Mouse (Mus musculus): Measurements from ENCODE around the gene Ttn. TPM values are rescaled to one million over a fixed set of nuclear protein-coding genes. Genes with fewer than 3 reads are reported as not detected.
"Not testable (repeated sequence)": the region's sequence is repeated elsewhere in the genome, so short reads cannot be mapped to it uniquely, and the experiment has no call there.

The Ttn gene
- 3.5 and 6.5 TPM in 2 replicates for polyA plus RNA-seq (2015; fragmentation: Nextera tagmentation; extraction: Ambion mirVana)

- Histone ChIP-seq H3K4me2 (ENCODE audit: low read depth, low read length) (no peak within 1 kb of the TSS), H3K9me3 (replicated peaks; ENCODE audit: control insufficient read depth, low read length) (no peaks in the 10 kb centered on the region), H3K9ac (ENCODE audit: low read depth, low read length) (no peak within 1 kb of the TSS), H3K27me3 (ENCODE audit: control insufficient read depth, insufficient read depth, low read depth, low read length) (no peaks in the 10 kb centered on the region), H3K4me1 (ENCODE audit: control insufficient read depth, low read depth, low read length) (no peaks in the 10 kb centered on the region), H3K36me3 (ENCODE audit: control insufficient read depth, insufficient read depth) (no peaks in the 10 kb centered on the region), H3K4me3 (ENCODE audit: low read depth, low read length) (no peak within 1 kb of the TSS), H3K27ac (ENCODE audit: low read length) (no peak within 1 kb of the TSS)
- no peak for ATAC-seq (ENCODE audit: low read depth)
- 60% methylated on average over 18 of the region's 18 CpGs for WGBS (ENCODE audit: insufficient replicate concordance)
Measured at GRCm38 (mm10) chr2:76982391-76983145, at the start of gene Ttn. Gene Ttn (minus strand): TSS chr2:76982547.

GRCm38 (mm10) chr2:77020649-77021048 is 38.3 kb upstream of the Ttn start:
- H3K9me3 ChIP-seq (replicated peaks; ENCODE audit: control insufficient read depth, low read length): no peaks in the 10 kb centered on the region
- H3K4me1 ChIP-seq (ENCODE audit: control insufficient read depth, low read depth, low read length): no peaks in the 10 kb centered on the region
- WGBS (ENCODE audit: insufficient replicate concordance): 52% methylated on average over 2 of the region's 2 CpGs
- no peaks in the 10 kb centered on the region for H3K27me3 ChIP-seq (ENCODE audit: control insufficient read depth, insufficient read depth, low read depth, low read length)
- H3K9ac ChIP-seq (ENCODE audit: low read depth, low read length): no peak overlapping the region
- H3K27ac ChIP-seq (ENCODE audit: low read length): no peak overlapping the region
- H3K4me2 ChIP-seq (ENCODE audit: low read depth, low read length): no peak overlapping the region
- no peak for ATAC-seq (ENCODE audit: low read depth)
- no peaks in the 10 kb centered on the region for H3K36me3 ChIP-seq (ENCODE audit: control insufficient read depth, insufficient read depth)
- H3K4me3 ChIP-seq (ENCODE audit: low read depth, low read length): no peak overlapping the region

GRCm38 (mm10) chr2:77017735-77018134 is 35.4 kb upstream of the Ttn start:
- H3K9me3 ChIP-seq (replicated peaks; ENCODE audit: control insufficient read depth, low read length): no peaks in the 10 kb centered on the region
- H3K4me1 ChIP-seq (ENCODE audit: control insufficient read depth, low read depth, low read length): no peaks in the 10 kb centered on the region
- ATAC-seq (ENCODE audit: low read depth): no peak
- no peak overlapping the region for H3K4me2 ChIP-seq (ENCODE audit: low read depth, low read length)
- WGBS (ENCODE audit: insufficient replicate concordance): 50% methylated on average over 4 of the region's 4 CpGs
- no peak overlapping the region for H3K9ac ChIP-seq (ENCODE audit: low read depth, low read length)
- H3K27me3 ChIP-seq (ENCODE audit: control insufficient read depth, insufficient read depth, low read depth, low read length): no peaks in the 10 kb centered on the region
- H3K36me3 ChIP-seq (ENCODE audit: control insufficient read depth, insufficient read depth): no peaks in the 10 kb centered on the region
- H3K4me3 ChIP-seq (ENCODE audit: low read depth, low read length): no peak overlapping the region
- no peak overlapping the region for H3K27ac ChIP-seq (ENCODE audit: low read length)

GRCm38 (mm10) chr2:77013449-77013848 is 31.1 kb upstream of the Ttn start:
- not testable (repeated sequence) for H3K9ac ChIP-seq (ENCODE audit: low read depth, low read length); H3K4me3 ChIP-seq (ENCODE audit: low read depth, low read length); H3K9me3 ChIP-seq (replicated peaks; ENCODE audit: control insufficient read depth, low read length); ATAC-seq (ENCODE audit: low read depth); H3K36me3 ChIP-seq (ENCODE audit: control insufficient read depth, insufficient read depth); H3K4me1 ChIP-seq (ENCODE audit: control insufficient read depth, low read depth, low read length); H3K27ac ChIP-seq (ENCODE audit: low read length); H3K27me3 ChIP-seq (ENCODE audit: control insufficient read depth, insufficient read depth, low read depth, low read length); H3K4me2 ChIP-seq (ENCODE audit: low read depth, low read length)
- 59% methylated on average over 6 of the region's 6 CpGs for WGBS (ENCODE audit: insufficient replicate concordance)

- Histone ChIP-seq H3K27me3 (ENCODE audit: control insufficient read depth, insufficient read depth, low read depth, low read length) (no peaks in the 10 kb centered on the region), H3K27ac (ENCODE audit: low read length) (no peak overlapping the region), H3K36me3 (ENCODE audit: control insufficient read depth, insufficient read depth) (no peaks in the 10 kb centered on the region), H3K4me2 (ENCODE audit: low read depth, low read length) (no peak overlapping the region), H3K4me3 (ENCODE audit: low read depth, low read length) (no peak overlapping the region), H3K9ac (ENCODE audit: low read depth, low read length) (no peak overlapping the region), H3K9me3 (replicated peaks; ENCODE audit: control insufficient read depth, low read length) (no peaks in the 10 kb centered on the region), H3K4me1 (ENCODE audit: control insufficient read depth, low read depth, low read length) (no peaks in the 10 kb centered on the region)
- ATAC-seq (ENCODE audit: low read depth): no peak
- WGBS (ENCODE audit: insufficient replicate concordance): 61% methylated on average over 5 of the region's 5 CpGs
Measured at GRCm38 (mm10) chr2:77011981-77012380, 29.6 kb upstream of the Ttn start.

- Histone ChIP-seq H3K36me3 (ENCODE audit: control insufficient read depth, insufficient read depth) (no peaks in the 10 kb centered on the region), H3K4me1 (ENCODE audit: control insufficient read depth, low read depth, low read length) (no peaks in the 10 kb centered on the region), H3K9me3 (replicated peaks; ENCODE audit: control insufficient read depth, low read length) (no peaks in the 10 kb centered on the region), H3K27me3 (ENCODE audit: control insufficient read depth, insufficient read depth, low read depth, low read length) (no peaks in the 10 kb centered on the region), H3K4me2 (ENCODE audit: low read depth, low read length) (no peak overlapping the region), H3K27ac (ENCODE audit: low read length) (no peak overlapping the region), H3K9ac (ENCODE audit: low read depth, low read length) (no peak overlapping the region), H3K4me3 (ENCODE audit: low read depth, low read length) (no peak overlapping the region)
- ATAC-seq (ENCODE audit: low read depth): no peak
- whole genome bisulfite sequencing (ENCODE audit: insufficient replicate concordance): 59% methylated on average over 7 of the region's 7 CpGs
Measured at GRCm38 (mm10) chr2:77007015-77007414, 24.7 kb upstream of the Ttn start.

GRCm38 (mm10) chr2:77003148-77003547 is 20.8 kb upstream of the Ttn start:
- no peak overlapping the region for H3K4me3 ChIP-seq (ENCODE audit: low read depth, low read length)
- no peaks in the 10 kb centered on the region for H3K36me3 ChIP-seq (ENCODE audit: control insufficient read depth, insufficient read depth)
- no peak overlapping the region for H3K9ac ChIP-seq (ENCODE audit: low read depth, low read length)
- H3K4me1 ChIP-seq (ENCODE audit: control insufficient read depth, low read depth, low read length): no peaks in the 10 kb centered on the region
- ATAC-seq (ENCODE audit: low read depth): no peak
- H3K4me2 ChIP-seq (ENCODE audit: low read depth, low read length): no peak overlapping the region
- H3K9me3 ChIP-seq (replicated peaks; ENCODE audit: control insufficient read depth, low read length): no peaks in the 10 kb centered on the region
- no peaks in the 10 kb centered on the region for H3K27me3 ChIP-seq (ENCODE audit: control insufficient read depth, insufficient read depth, low read depth, low read length)
- H3K27ac ChIP-seq (ENCODE audit: low read length): no peak overlapping the region
- WGBS (ENCODE audit: insufficient replicate concordance): 47% methylated on average over 2 of the region's 2 CpGs

- Histone ChIP-seq H3K27ac (ENCODE audit: low read length) (no peak overlapping the region), H3K9ac (ENCODE audit: low read depth, low read length) (no peak overlapping the region), H3K4me1 (ENCODE audit: control insufficient read depth, low read depth, low read length) (no peaks in the 10 kb centered on the region), H3K4me3 (ENCODE audit: low read depth, low read length) (no peak overlapping the region), H3K4me2 (ENCODE audit: low read depth, low read length) (no peak overlapping the region), H3K9me3 (replicated peaks; ENCODE audit: control insufficient read depth, low read length) (no peaks in the 10 kb centered on the region), H3K27me3 (ENCODE audit: control insufficient read depth, insufficient read depth, low read depth, low read length) (no peaks in the 10 kb centered on the region), H3K36me3 (ENCODE audit: control insufficient read depth, insufficient read depth) (no peaks in the 10 kb centered on the region)
- ATAC-seq (ENCODE audit: low read depth): no peak
- 50% methylated on average over 5 of the region's 5 CpGs for WGBS (ENCODE audit: insufficient replicate concordance)
Measured at GRCm38 (mm10) chr2:76998351-76998750, 16.0 kb upstream of the Ttn start.

- Histone ChIP-seq H3K4me1 (ENCODE audit: control insufficient read depth, low read depth, low read length) (no peaks in the 10 kb centered on the region), H3K27me3 (ENCODE audit: control insufficient read depth, insufficient read depth, low read depth, low read length) (no peaks in the 10 kb centered on the region), H3K4me3 (ENCODE audit: low read depth, low read length) (no peak overlapping the region), H3K9ac (ENCODE audit: low read depth, low read length) (no peak overlapping the region), H3K4me2 (ENCODE audit: low read depth, low read length) (no peak overlapping the region), H3K36me3 (ENCODE audit: control insufficient read depth, insufficient read depth) (no peaks in the 10 kb centered on the region), H3K27ac (ENCODE audit: low read length) (no peak overlapping the region), H3K9me3 (replicated peaks; ENCODE audit: control insufficient read depth, low read length) (no peaks in the 10 kb centered on the region)
- no peak for ATAC-seq (ENCODE audit: low read depth)
- WGBS (ENCODE audit: insufficient replicate concordance): 53% methylated on average over 5 of the region's 5 CpGs
Measured at GRCm38 (mm10) chr2:76992493-76993201, 10.3 kb upstream of the Ttn start.
